Mouse (Mus musculus) kidney, embryonic 14.5 days (tissue): ENCODE data around the gene Zfp618. TPM values are rescaled to one million over a fixed set of nuclear protein-coding genes. Genes with fewer than 3 reads are reported as not detected.

ENCODE experiments used
- ATAC-seq: fragments of 200-750 bp; cut with Nextera tagmentation; 2 replicates; pipeline ENCODE4 v1.8.0; 2017; ENCODE audit warnings: moderate number of reproducible peaks, mild to moderate bottlenecking, moderate TSS enrichment, moderate library complexity; ENCODE audit not compliant: low FRiP score, low TSS enrichment
- H3K27ac ChIP-seq: fragments of 300-500 bp; sonication (generic); 2 replicates; pipeline ENCODE4 v1.5.1; 2014; ENCODE audit warnings: low read depth, mild to moderate bottlenecking, low read length, moderate library complexity, mixed read lengths
- H3K27me3 ChIP-seq: fragments of 300-500 bp; sonication (generic); 2 replicates; pipeline ENCODE4 v1.6.1; 2014; ENCODE audit warnings: mild to moderate bottlenecking, low read length; ENCODE audit not compliant: control insufficient read depth, insufficient read depth
- H3K36me3 ChIP-seq: fragments of 300-500 bp; sonication (generic); 2 replicates; pipeline ENCODE4 v1.6.1; 2014; ENCODE audit warnings: low read length, mixed read lengths; ENCODE audit not compliant: control insufficient read depth, insufficient read depth
- H3K4me1 ChIP-seq: fragments of 300-500 bp; sonication (generic); 2 replicates; pipeline ENCODE4 v1.6.1; 2014; ENCODE audit warnings: low read length, mixed read lengths; ENCODE audit not compliant: control insufficient read depth, insufficient read depth
- H3K4me2 ChIP-seq: fragments of 300-500 bp; sonication (generic); replicated peaks from 2 replicates; pipeline ENCODE4 v1.6.1; 2014; ENCODE audit warnings: low read depth, mild to moderate bottlenecking, low read length
- H3K4me3 ChIP-seq: fragments of 300-500 bp; sonication (generic); 2 replicates; pipeline ENCODE4 v1.5.1; 2014; ENCODE audit warnings: mild to moderate bottlenecking, low read length
- H3K9ac ChIP-seq: fragments of 300-500 bp; sonication (generic); 2 replicates; pipeline ENCODE4 v1.6.1; 2014; ENCODE audit warnings: low read depth, mild to moderate bottlenecking, low read length, moderate library complexity
- H3K9me3 ChIP-seq: fragments of 300-500 bp; sonication (generic); 2 replicates; pipeline ENCODE4 v1.6.1; 2016; ENCODE audit warnings: low read length; ENCODE audit not compliant: control insufficient read depth
- WGBS: fragments of 180-500 bp; shearing (Covaris S2); extraction: QIAGEN DNeasy Blood & Tissue Kit; methylation state at CpG from one replicate; pipeline ENCODE4 v1.1.7; 2014; 5-methylcytosine and 5-hydroxymethylcytosine counted together
- polyA plus RNA-seq: library from polyadenylated mRNA; unstranded; fragments of >200 nt; fragmentation: Nextera tagmentation; extraction: Ambion mirVana; gene quantifications from 2 replicates; pipeline ENCODE4 v1.2.1, GENCODE M21; 2014

Gene Zfp618
- polyA plus RNA-seq, 1 experiment from 2014 or later, result 41.1 TPM

- no peaks in the 10 kb centered on the region for H3K27me3 ChIP-seq
- no peak overlapping the region for H3K27ac ChIP-seq
- no peaks in the 10 kb centered on the region for H3K36me3 ChIP-seq
- H3K4me2 ChIP-seq, result no peak overlapping the region
- 87% methylated on average over 11 of the region's 11 CpGs for WGBS
- H3K9me3 ChIP-seq, result no peaks in the 10 kb centered on the region
- H3K4me3 ChIP-seq, result no peak overlapping the region
- no peaks in the 10 kb centered on the region; the same call in 1 of the 2 replicates for H3K4me1 ChIP-seq
- H3K9ac ChIP-seq, result no peak overlapping the region
- ATAC-seq, result no peak
These were observed 26.0 kb downstream of the Zfp618 start for GRCm38 (mm10) chr4:62991336-62991735.

GRCm38 (mm10) chr4:62993190-62993589 is 27.8 kb downstream of the Zfp618 start:
- no peak for ATAC-seq
- no peak overlapping the region for H3K4me3 ChIP-seq
- no peaks in the 10 kb centered on the region for H3K27me3 ChIP-seq
- no peak overlapping the region for H3K4me2 ChIP-seq
- no peaks in the 10 kb centered on the region for H3K36me3 ChIP-seq
- H3K27ac ChIP-seq, result no peak overlapping the region
- H3K9me3 ChIP-seq, result no peaks in the 10 kb centered on the region
- WGBS, result 86% methylated on average over 2 of the region's 2 CpGs
- H3K9ac ChIP-seq, result no peak overlapping the region
- peaks cover 11% of the 10 kb centered on the region for H3K4me1 ChIP-seq

- H3K9ac ChIP-seq, result no peak overlapping the region
- no peak overlapping the region for H3K4me3 ChIP-seq
- H3K27me3 ChIP-seq, result no peaks in the 10 kb centered on the region
- H3K4me1 ChIP-seq, result peaks cover 35% of the 10 kb centered on the region
- no peak for ATAC-seq
- peak overlapping the region; percentile 74; the same call in 1 of the 2 replicates for H3K27ac ChIP-seq
- no peaks in the 10 kb centered on the region for H3K9me3 ChIP-seq
- no peaks in the 10 kb centered on the region for H3K36me3 ChIP-seq
- H3K4me2 ChIP-seq, result no peak overlapping the region
- 91% methylated on average over 6 of the region's 6 CpGs for WGBS
These were observed 32.2 kb downstream of the Zfp618 start for GRCm38 (mm10) chr4:62997606-62998005.

GRCm38 (mm10) chr4:62998431-62998835 is 33.1 kb downstream of the Zfp618 start:
- peak overlapping the region; percentile 74; the same call in 1 of the 2 replicates for H3K27ac ChIP-seq
- H3K4me1 ChIP-seq, result peaks cover 35% of the 10 kb centered on the region
- H3K9ac ChIP-seq, result no peak overlapping the region
- 29% methylated on average over 5 of the region's 5 CpGs for WGBS
- no peak overlapping the region for H3K4me3 ChIP-seq
- no peaks in the 10 kb centered on the region for H3K27me3 ChIP-seq
- no peaks in the 10 kb centered on the region for H3K9me3 ChIP-seq
- ATAC-seq, result peak; percentile 63
- no peaks in the 10 kb centered on the region for H3K36me3 ChIP-seq
- H3K4me2 ChIP-seq, result no peak overlapping the region; the same call in 1 of the 2 replicates

GRCm38 (mm10) chr4:62998908-62999307 is 33.5 kb downstream of the Zfp618 start:
- H3K27ac ChIP-seq, result peak overlapping the region; percentile 74; the same call in 1 of the 2 replicates
- H3K9me3 ChIP-seq, result no peaks in the 10 kb centered on the region
- H3K4me2 ChIP-seq, result no peak overlapping the region
- H3K36me3 ChIP-seq, result no peaks in the 10 kb centered on the region
- no peak overlapping the region for H3K4me3 ChIP-seq
- 0 out of 2 replicates have a peak, but pooled peaks have one; percentile 33 for ATAC-seq
- H3K4me1 ChIP-seq, result peaks cover 35% of the 10 kb centered on the region
- WGBS, result 41% methylated on average over 6 of the region's 6 CpGs
- no peaks in the 10 kb centered on the region for H3K27me3 ChIP-seq
- no peak overlapping the region for H3K9ac ChIP-seq

GRCm38 (mm10) chr4:62999321-62999720 is 33.9 kb downstream of the Zfp618 start:
- ATAC-seq, result no peak
- Histone ChIP-seq H3K9me3 (no peaks in the 10 kb centered on the region), H3K4me3 (no peak overlapping the region), H3K27me3 (no peaks in the 10 kb centered on the region), H3K4me2 (no peak overlapping the region), H3K27ac (peak overlapping the region; percentile 74; the same call in 1 of the 2 replicates), H3K36me3 (no peaks in the 10 kb centered on the region), H3K4me1 (peaks cover 35% of the 10 kb centered on the region), H3K9ac (no peak overlapping the region)
- 69% methylated on average over 4 of the region's 4 CpGs for WGBS

- H3K4me1 ChIP-seq, result peaks cover 40% of the 10 kb centered on the region
These were observed 34.5 kb downstream of the Zfp618 start for GRCm38 (mm10) chr4:62999916-63000315.

GRCm38 (mm10) chr4:63000316-63001055 is 35.1 kb downstream of the Zfp618 start:
- Histone ChIP-seq H3K27ac (no peak overlapping the region), H3K4me2 (no peak overlapping the region), H3K9ac (no peak overlapping the region), H3K9me3 (no peaks in the 10 kb centered on the region), H3K36me3 (no peaks in the 10 kb centered on the region), H3K4me3 (no peak overlapping the region), H3K4me1 (peaks cover 43% of the 10 kb centered on the region), H3K27me3 (no peaks in the 10 kb centered on the region)
- no peak for ATAC-seq
- 52% methylated on average over 11 of the region's 11 CpGs for WGBS

More at GRCm38 (mm10) chr4:62999916-63000315, 34.5 kb downstream of the Zfp618 start:
- H3K36me3 ChIP-seq, result no peaks in the 10 kb centered on the region
- H3K27me3 ChIP-seq, result no peaks in the 10 kb centered on the region
- 70% methylated on average over 7 of the region's 7 CpGs for WGBS
- H3K9ac ChIP-seq, result no peak overlapping the region
- no peaks in the 10 kb centered on the region for H3K9me3 ChIP-seq
- H3K27ac ChIP-seq, result no peak overlapping the region
- H3K4me3 ChIP-seq, result no peak overlapping the region
- no peak overlapping the region for H3K4me2 ChIP-seq
- ATAC-seq, result no peak

- no peak overlapping the region for H3K4me3 ChIP-seq
- no peaks in the 10 kb centered on the region for H3K27me3 ChIP-seq
- peaks cover 46% of the 10 kb centered on the region for H3K4me1 ChIP-seq
- WGBS, result 91% methylated on average over 1 of the region's 1 CpGs
- no peak overlapping the region for H3K4me2 ChIP-seq
- H3K27ac ChIP-seq, result no peak overlapping the region
- no peaks in the 10 kb centered on the region; the same call in 1 of the 2 replicates for H3K36me3 ChIP-seq
- no peak for ATAC-seq
- H3K9me3 ChIP-seq, result no peaks in the 10 kb centered on the region
- H3K9ac ChIP-seq, result no peak overlapping the region
These were observed 37.0 kb downstream of the Zfp618 start for GRCm38 (mm10) chr4:63002386-63002785.
